ENCODE assay signal across 27 mouse cellular contexts in genomic region chr6:36834695-36835265, GRCm38 (mm10). TPM values are rescaled to one million over a fixed set of nuclear protein-coding genes. Genes with fewer than 3 reads are reported as not detected.
DNase-seq lines count a peak whose midpoint lies in the region; ATAC-seq lines count a peak whose summit lies in the region.
"Had no signal": no experiment of that assay in that cellular context is flagged by ENCODE, and none has a peak within 500 bp of the region (broad histone marks: within the 10 kb centered on the region; RNA-seq: fewer than 3 reads in every experiment).

No protein-coding gene starts in this region.

- no peak overlapping the region for H3K4me2 ChIP-seq in forebrain, embryonic 13.5 days
- H3K4me2 ChIP-seq in forebrain, embryonic 11.5 days (ENCODE audit: low read depth, low read length, severe bottlenecking), result no peak overlapping the region
- no peak overlapping the region for H3K4me2 ChIP-seq in hindbrain, embryonic 14.5 days (replicated peaks)
- H3K4me2 ChIP-seq in hindbrain, embryonic 13.5 days, result no peak overlapping the region
- H3K4me2 ChIP-seq in midbrain, embryonic 11.5 days, result no peak overlapping the region
- H3K4me2 ChIP-seq in forebrain, embryonic 16.5 days (ENCODE audit: low read length), result no peak overlapping the region
- H3K4me2 ChIP-seq: heart, embryonic 13.5 days; hindbrain, embryonic 15.5 days had no signal

- ATAC-seq in forebrain, embryonic 13.5 days, result peak; percentile 81
- no peak for ATAC-seq in forebrain, embryonic 11.5 days (replicated peaks; ENCODE audit: low FRiP score)
- ATAC-seq in hindbrain, embryonic 14.5 days (ENCODE audit: low FRiP score), result peak; percentile 43; the same call in 1 of the 2 replicates
- no peak for ATAC-seq in hindbrain, embryonic 13.5 days (ENCODE audit: low FRiP score)
- ATAC-seq in midbrain, embryonic 11.5 days (ENCODE audit: low FRiP score), result no peak
- peak; percentile 79 for ATAC-seq in forebrain, embryonic 16.5 days
- ATAC-seq: inflammation-experienced regulatory T-cells, adult 6 months; intestine, embryonic 16.5 days; Patski had no signal

- H3K27ac ChIP-seq in forebrain, embryonic 13.5 days, result no peak overlapping the region
- H3K27ac ChIP-seq in forebrain, embryonic 11.5 days (ENCODE audit: low read depth, low read length), result no peak overlapping the region
- no peak overlapping the region for H3K27ac ChIP-seq in hindbrain, embryonic 14.5 days
- no peak overlapping the region for H3K27ac ChIP-seq in hindbrain, embryonic 13.5 days
- H3K27ac ChIP-seq in midbrain, embryonic 11.5 days (ENCODE audit: low read depth, low read length), result no peak overlapping the region
- H3K27ac ChIP-seq in midbrain, embryonic 10.5 days (replicated peaks), result no peak overlapping the region
- no peak overlapping the region for H3K27ac ChIP-seq in forebrain, embryonic 16.5 days (ENCODE audit: low read length)
- H3K27ac ChIP-seq: heart, adult 2 months; heart, embryonic 10.5 days; heart, embryonic 13.5 days; hindbrain, embryonic 15.5 days had no signal

- WGBS in forebrain, embryonic 13.5 days, result 71% methylated on average over 4 of the region's 4 CpGs
- 85% methylated on average over 4 of the region's 4 CpGs for WGBS in forebrain, embryonic 11.5 days
- WGBS in hindbrain, embryonic 14.5 days, result 72% methylated on average over 4 of the region's 4 CpGs
- 80% methylated on average over 4 of the region's 4 CpGs for WGBS in hindbrain, embryonic 13.5 days
- 76% methylated on average over 4 of the region's 4 CpGs for WGBS in midbrain, embryonic 11.5 days
- 85% methylated on average over 4 of the region's 4 CpGs for WGBS in midbrain, embryonic 10.5 days
- WGBS in forebrain, embryonic 16.5 days, result 54% methylated on average over 4 of the region's 4 CpGs

- no peak overlapping the region for H3K4me3 ChIP-seq in forebrain, embryonic 13.5 days
- H3K4me3 ChIP-seq in forebrain, embryonic 11.5 days (ENCODE audit: low read depth, low read length), result no peak overlapping the region
- no peak overlapping the region for H3K4me3 ChIP-seq in hindbrain, embryonic 14.5 days (replicated peaks; ENCODE audit: low read length)
- H3K4me3 ChIP-seq in hindbrain, embryonic 13.5 days, result no peak overlapping the region
- H3K4me3 ChIP-seq in midbrain, embryonic 11.5 days (ENCODE audit: low read depth, low read length), result no peak overlapping the region
- H3K4me3 ChIP-seq in midbrain, embryonic 10.5 days, result no peak overlapping the region
- H3K4me3 ChIP-seq in forebrain, embryonic 16.5 days (replicated peaks; ENCODE audit: low read length), result no peak overlapping the region
- H3K4me3 ChIP-seq: heart, adult 2 months; heart, embryonic 10.5 days; heart, embryonic 13.5 days; hindbrain, embryonic 15.5 days had no signal

- H3K36me3 ChIP-seq in forebrain, embryonic 13.5 days (ENCODE audit: poor library complexity, severe bottlenecking), result no peaks in the 10 kb centered on the region
- H3K36me3 ChIP-seq in forebrain, embryonic 11.5 days (ENCODE audit: control insufficient read depth, insufficient read depth, low read length), result no peaks in the 10 kb centered on the region
- H3K36me3 ChIP-seq in hindbrain, embryonic 14.5 days (replicated peaks; ENCODE audit: control insufficient read depth, insufficient read depth), result no peaks in the 10 kb centered on the region
- H3K36me3 ChIP-seq in hindbrain, embryonic 13.5 days, result no peaks in the 10 kb centered on the region
- H3K36me3 ChIP-seq in midbrain, embryonic 11.5 days (ENCODE audit: control insufficient read depth, insufficient read depth, low read length), result no peaks in the 10 kb centered on the region
- H3K36me3 ChIP-seq in midbrain, embryonic 10.5 days, result no peaks in the 10 kb centered on the region
- no peaks in the 10 kb centered on the region for H3K36me3 ChIP-seq in forebrain, embryonic 16.5 days (ENCODE audit: control insufficient read depth, insufficient read depth)
- H3K36me3 ChIP-seq: G1E; heart, embryonic 10.5 days; heart, embryonic 13.5 days; hindbrain, embryonic 15.5 days had no signal

- no peak for DNase-seq in forebrain, embryonic 11.5 days (ENCODE audit: low spot score)
- DNase-seq in hindbrain, embryonic 14.5 days (ENCODE audit: low spot score), result no peak
- DNase-seq in midbrain, embryonic 11.5 days (ENCODE audit: low spot score, missing footprints), result peak; percentile 56
- DNase-seq in midbrain, embryonic 10.5 days (ENCODE audit: low spot score), result no peak
- no peak for DNase-seq in lung, postnatal 14 days
- DNase-seq: adrenal gland, postnatal 10 days; adrenal gland, postnatal 36 days; B cell, adult 2 months; cerebellum, adult 11 months; cerebellum, adult 2 months; gastrocnemius, postnatal 36 days; heart, adult 2 months; heart, postnatal 14 days; heart, postnatal 4 days; kidney, adult 18-20 months; kidney, adult 9 months had no signal

- no peaks in the 10 kb centered on the region for H3K9me3 ChIP-seq in forebrain, embryonic 13.5 days (replicated peaks)
- no peaks in the 10 kb centered on the region for H3K9me3 ChIP-seq in forebrain, embryonic 11.5 days (ENCODE audit: control insufficient read depth, low read length)
- H3K9me3 ChIP-seq in hindbrain, embryonic 14.5 days (ENCODE audit: control insufficient read depth, low read length), result no peaks in the 10 kb centered on the region
- no peaks in the 10 kb centered on the region for H3K9me3 ChIP-seq in hindbrain, embryonic 13.5 days
- H3K9me3 ChIP-seq in midbrain, embryonic 11.5 days (ENCODE audit: control insufficient read depth, low read length), result no peaks in the 10 kb centered on the region
- H3K9me3 ChIP-seq in midbrain, embryonic 10.5 days (replicated peaks), result no peaks in the 10 kb centered on the region
- no peaks in the 10 kb centered on the region for H3K9me3 ChIP-seq in forebrain, embryonic 16.5 days (ENCODE audit: control insufficient read depth, low read length)
- H3K9me3 ChIP-seq: heart, embryonic 10.5 days; heart, embryonic 13.5 days; hindbrain, embryonic 15.5 days had no signal

- no peaks in the 10 kb centered on the region for H3K27me3 ChIP-seq in forebrain, embryonic 13.5 days
- H3K27me3 ChIP-seq in forebrain, embryonic 11.5 days (ENCODE audit: control insufficient read depth, insufficient read depth, low read length), result no peaks in the 10 kb centered on the region
- H3K27me3 ChIP-seq in hindbrain, embryonic 14.5 days (ENCODE audit: control insufficient read depth, insufficient read depth, low read length), result no peaks in the 10 kb centered on the region
- no peaks in the 10 kb centered on the region for H3K27me3 ChIP-seq in hindbrain, embryonic 13.5 days
- no peaks in the 10 kb centered on the region for H3K27me3 ChIP-seq in midbrain, embryonic 11.5 days (ENCODE audit: control insufficient read depth, insufficient read depth, low read length)
- no peaks in the 10 kb centered on the region for H3K27me3 ChIP-seq in midbrain, embryonic 10.5 days (ENCODE audit: low read depth, poor library complexity, severe bottlenecking)
- H3K27me3 ChIP-seq in forebrain, embryonic 16.5 days (replicated peaks; ENCODE audit: control insufficient read depth, insufficient read depth, low read length), result no peaks in the 10 kb centered on the region
- H3K27me3 ChIP-seq: CH12.LX; heart, embryonic 13.5 days; hindbrain, embryonic 15.5 days had no signal

- H3K9ac ChIP-seq in forebrain, embryonic 13.5 days, result no peak overlapping the region
- no peak overlapping the region for H3K9ac ChIP-seq in forebrain, embryonic 11.5 days (ENCODE audit: low read length)
- H3K9ac ChIP-seq in hindbrain, embryonic 14.5 days, result no peak overlapping the region
- H3K9ac ChIP-seq in hindbrain, embryonic 13.5 days, result no peak overlapping the region
- H3K9ac ChIP-seq in midbrain, embryonic 11.5 days (ENCODE audit: low read length), result no peak overlapping the region
- no peak overlapping the region for H3K9ac ChIP-seq in forebrain, embryonic 16.5 days (replicated peaks; ENCODE audit: low read depth, low read length)
- H3K9ac ChIP-seq: heart, embryonic 13.5 days; hindbrain, embryonic 15.5 days had no signal

- peaks cover 11% of the 10 kb centered on the region for H3K4me1 ChIP-seq in forebrain, embryonic 13.5 days
- H3K4me1 ChIP-seq in forebrain, embryonic 11.5 days (replicated peaks; ENCODE audit: control insufficient read depth, insufficient read depth, low read length), result peaks cover 2% of the 10 kb centered on the region; the same call in 1 of the 2 replicates
- no peaks in the 10 kb centered on the region for H3K4me1 ChIP-seq in hindbrain, embryonic 14.5 days (replicated peaks; ENCODE audit: control insufficient read depth, insufficient read depth, low read length)
- no peaks in the 10 kb centered on the region for H3K4me1 ChIP-seq in hindbrain, embryonic 13.5 days (replicated peaks)
- no peaks in the 10 kb centered on the region for H3K4me1 ChIP-seq in midbrain, embryonic 11.5 days (ENCODE audit: control insufficient read depth, insufficient read depth, low read length)
- H3K4me1 ChIP-seq in midbrain, embryonic 10.5 days, result peaks cover 6% of the 10 kb centered on the region; the same call in 1 of the 2 replicates
- H3K4me1 ChIP-seq in forebrain, embryonic 16.5 days (replicated peaks; ENCODE audit: control insufficient read depth, insufficient read depth, low read length), result peaks cover 10% of the 10 kb centered on the region
- H3K4me1 ChIP-seq: heart, embryonic 10.5 days; hindbrain, embryonic 15.5 days had no signal

RNA-seq across cellular contexts. Expression of gene Ptn, which starts 24.8 kb away (rescaled TPM):
- polyA plus RNA-seq in forebrain, embryonic 13.5 days (2015; fragmentation: Nextera tagmentation; extraction: Ambion mirVana), result 421 and 545 TPM in 2 replicates
- 188 and 192 TPM in 2 replicates for polyA plus RNA-seq in forebrain, embryonic 11.5 days (2014; fragmentation: Nextera tagmentation; extraction: Ambion mirVana)
- 732 and 771 TPM in 2 replicates for polyA plus RNA-seq in hindbrain, embryonic 14.5 days (2014; fragmentation: Nextera tagmentation; extraction: Ambion mirVana)
- 566 and 774 TPM in 2 replicates for polyA plus RNA-seq in hindbrain, embryonic 13.5 days (2015; fragmentation: Nextera tagmentation; extraction: Ambion mirVana)
- polyA plus RNA-seq in midbrain, embryonic 11.5 days (2014; fragmentation: Nextera tagmentation; extraction: Ambion mirVana), result 243 and 244 TPM in 2 replicates
- 154 and 174 TPM in 2 replicates for polyA plus RNA-seq in midbrain, embryonic 10.5 days (2016; fragmentation: Nextera tagmentation; extraction: Ambion mirVana)
- polyA plus RNA-seq in forebrain, embryonic 16.5 days (2015; fragmentation: Nextera tagmentation; extraction: Ambion mirVana), result 472 and 585 TPM in 2 replicates
- polyA plus RNA-seq: G1E, Patski had no signal

Comparison
In these comparisons a context has a peak if more than half of its experiments do, and no peak if none do; other contexts are left out.
1. ATAC-seq: peak in forebrain, embryonic 13.5 days (single experiment), hindbrain, embryonic 14.5 days (single experiment) and forebrain, embryonic 16.5 days (single experiment); none in forebrain, embryonic 11.5 days (single experiment), hindbrain, embryonic 13.5 days (single experiment) and midbrain, embryonic 11.5 days (single experiment).